Mouse (Mus musculus) myocyte (in vitro differentiated cells): ENCODE measurements at regions not wholly inside any gene's neighbourhood (a gene's known extent, or its start where the extent isn't known, plus 50 kb on each side); places are given as distances from the start of the nearest gene placed in this dataset.
A peak's percentile ranks its signal among the peaks of the same experiment; 100 is the strongest.

Source experiments
- H3K27me3 ChIP-seq: one replicate; pipeline ENCODE4 v1.6.1; 2011; ENCODE audit not compliant: control insufficient read depth, insufficient read depth, insufficient read length
- H3K36me3 ChIP-seq: one replicate; pipeline ENCODE4 v1.6.1; 2011; ENCODE audit not compliant: control insufficient read depth, insufficient read depth
- H3K4me2 ChIP-seq: one replicate; pipeline ENCODE4 v1.6.1; 2011; ENCODE audit warnings: low read depth, control low read depth
- H3K4me3 ChIP-seq: one replicate; pipeline ENCODE4 v1.5.1; 2011; ENCODE audit warnings: mild to moderate bottlenecking, control low read depth, moderate library complexity
- H3K79me2 ChIP-seq: one replicate; pipeline ENCODE4 v1.6.1; 2011; ENCODE audit not compliant: control insufficient read depth, insufficient read depth
- H3ac ChIP-seq: one replicate; pipeline ENCODE4 v1.6.1; 2011; ENCODE audit not compliant: control insufficient read depth, insufficient read length
- CEBPB ChIP-seq: IDR thresholded peaks from 2 replicates; pipeline ENCODE4 v1.6.1; 2011; ENCODE audit warnings: mild to moderate bottlenecking, moderate library complexity; ENCODE audit not compliant: poor library complexity, insufficient read depth, severe bottlenecking
- E2F4 ChIP-seq: IDR thresholded peaks from one replicate; pipeline ENCODE4 v1.6.1; 2011; ENCODE audit warnings: mild to moderate bottlenecking, control low read depth, moderate library complexity; ENCODE audit not compliant: insufficient read depth
- MAX ChIP-seq: IDR thresholded peaks from one replicate; pipeline ENCODE4 v1.6.1; 2011; ENCODE audit warnings: low read depth, mild to moderate bottlenecking, control low read depth
- MYOD1 ChIP-seq, 3 experiments: IDR thresholded peaks; one replicate each; pipeline ENCODE4 v1.6.1; 2011; ENCODE audit warnings: control low read depth in 2 of 3, low read depth in 2 of 3, mild to moderate bottlenecking in 2 of 3, moderate library complexity in 1 of 3; ENCODE audit not compliant: insufficient read length in 2 of 3, control insufficient read depth in 1 of 3
- MYOG ChIP-seq, 3 experiments: IDR thresholded peaks; one replicate each; pipeline ENCODE4 v1.6.1; 2011; ENCODE audit warnings: control low read depth in 2 of 3, low read depth in 2 of 3, mild to moderate bottlenecking in 2 of 3; ENCODE audit not compliant: insufficient read length in 2 of 3, control insufficient read depth in 1 of 3, insufficient read depth in 1 of 3
- POLR2A ChIP-seq: IDR thresholded peaks from one replicate; pipeline ENCODE4 v1.6.1; 2011; ENCODE audit warnings: low read depth, mild to moderate bottlenecking, control low read depth, moderate library complexity; ENCODE audit not compliant: insufficient read length
- POLR2AphosphoS2 ChIP-seq: IDR thresholded peaks from one replicate; pipeline ENCODE4 v1.6.1; 2011; ENCODE audit warnings: low read depth, control low read depth; ENCODE audit not compliant: insufficient read length
- REST ChIP-seq: IDR thresholded peaks from one replicate; pipeline ENCODE4 v1.6.1; 2011; ENCODE audit warnings: mild to moderate bottlenecking, control low read depth, moderate library complexity; ENCODE audit not compliant: insufficient read depth, insufficient read length
- SRF ChIP-seq: IDR thresholded peaks from one replicate; pipeline ENCODE4 v1.6.1; 2011; ENCODE audit warnings: low read depth; ENCODE audit not compliant: control insufficient read depth, insufficient read length
- TCF12 ChIP-seq: IDR thresholded peaks from one replicate; pipeline ENCODE4 v1.6.1; 2011; ENCODE audit warnings: mild to moderate bottlenecking, control low read depth; ENCODE audit not compliant: poor library complexity, insufficient read depth, severe bottlenecking
- TCF3 ChIP-seq: IDR thresholded peaks from one replicate; pipeline ENCODE4 v1.6.1; 2011; ENCODE audit warnings: low read depth, control low read depth; ENCODE audit not compliant: insufficient read length
- USF1 ChIP-seq: IDR thresholded peaks from one replicate; pipeline ENCODE4 v1.6.1; 2011; ENCODE audit warnings: low read depth, mild to moderate bottlenecking, control low read depth, moderate library complexity

DNA sequence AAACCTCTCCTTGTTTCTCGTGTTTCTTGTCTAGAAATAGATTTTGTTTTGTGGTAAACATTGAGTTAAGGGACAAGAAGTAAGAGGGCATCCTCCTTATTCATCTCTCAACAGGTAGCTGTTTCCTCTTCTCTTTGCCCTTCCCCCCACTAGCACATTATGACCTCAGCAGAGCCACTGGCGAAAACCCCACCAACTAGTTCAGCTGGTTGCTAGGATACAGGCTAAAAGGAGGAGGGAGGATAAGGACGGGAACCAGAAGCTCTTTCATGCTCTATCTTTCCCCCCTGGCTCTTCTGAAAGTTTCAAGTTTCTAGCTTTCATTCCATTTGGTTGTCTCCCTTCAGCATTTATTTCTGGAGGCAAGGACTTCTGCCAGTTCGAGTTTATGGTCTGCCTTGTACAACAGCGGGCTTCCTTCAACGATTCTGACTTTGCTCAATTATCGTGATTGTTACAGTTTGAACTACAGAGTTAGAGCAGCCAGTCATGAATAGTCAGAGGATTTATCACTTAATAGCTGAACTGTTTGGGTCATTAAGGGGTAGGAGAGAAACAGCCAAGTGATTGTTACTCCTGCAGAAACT, 78.8 kb upstream of the Acsl4 start:
- H3K4me3 ChIP-seq = no peak overlapping the region
- no peaks in the 10 kb centered on the region for H3K36me3 ChIP-seq
- H3K4me2 ChIP-seq = no peak overlapping the region
- no peaks in the 10 kb centered on the region for H3K79me2 ChIP-seq
- TF ChIP-seq MYOG (IDR thresholded peaks at IDR 0.05; ENCODE audit: control insufficient read depth in 1 of 3, insufficient read depth in 1 of 3, insufficient read length in 2 of 3, low read depth in 2 of 3) = no peak
- no peak for TF ChIP-seq TCF12
- TF ChIP-seq MAX = no peak
- no peak for TF ChIP-seq TCF3
- TF ChIP-seq MYOD1 (IDR thresholded peaks at IDR 0.05; ENCODE audit: control insufficient read depth in 1 of 3, insufficient read length in 2 of 3, low read depth in 2 of 3) = no peak
- TF ChIP-seq E2F4 = no peak
- no peak for TF ChIP-seq POLR2A
- no peak for TF ChIP-seq SRF
- no peak for TF ChIP-seq CEBPB
- TF ChIP-seq USF1 = no peak
- no peak for TF ChIP-seq POLR2AphosphoS2
- H3K27me3 ChIP-seq = no peaks in the 10 kb centered on the region
- no peak overlapping the region for H3ac ChIP-seq

DNA sequence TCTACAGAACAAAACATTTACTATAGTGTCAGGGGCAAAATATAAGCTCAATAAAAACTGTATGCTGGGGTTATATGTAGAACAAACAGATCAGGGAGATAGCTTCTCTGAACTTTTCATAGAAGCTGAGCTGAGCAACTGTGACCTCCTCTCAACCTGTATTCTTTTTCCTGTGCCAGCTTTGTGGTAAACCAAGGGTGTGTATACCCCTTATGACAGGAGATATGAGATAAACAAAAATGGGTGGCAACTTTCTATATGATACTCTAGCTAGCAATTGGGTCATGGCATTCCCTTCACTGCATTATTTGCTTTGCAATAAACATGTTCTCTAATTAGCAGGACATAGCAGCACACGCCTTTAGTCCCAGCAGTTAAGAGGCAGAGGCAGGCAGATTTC, 79.7 kb upstream of the Acsl4 start:
- Histone ChIP-seq H3K79me2 (no peaks in the 10 kb centered on the region), H3K27me3 (no peaks in the 10 kb centered on the region), H3K4me2 (no peak overlapping the region), H3ac (no peak overlapping the region), H3K4me3 (no peak overlapping the region), H3K36me3 (no peaks in the 10 kb centered on the region)
- TF ChIP-seq POLR2AphosphoS2 = no peak
- no peak for TF ChIP-seq TCF12
- TF ChIP-seq MAX = no peak
- no peak for TF ChIP-seq REST
- TF ChIP-seq MYOD1 (IDR thresholded peaks at IDR 0.05; ENCODE audit: control insufficient read depth in 1 of 3, insufficient read length in 2 of 3, low read depth in 2 of 3) = no peak

DNA sequence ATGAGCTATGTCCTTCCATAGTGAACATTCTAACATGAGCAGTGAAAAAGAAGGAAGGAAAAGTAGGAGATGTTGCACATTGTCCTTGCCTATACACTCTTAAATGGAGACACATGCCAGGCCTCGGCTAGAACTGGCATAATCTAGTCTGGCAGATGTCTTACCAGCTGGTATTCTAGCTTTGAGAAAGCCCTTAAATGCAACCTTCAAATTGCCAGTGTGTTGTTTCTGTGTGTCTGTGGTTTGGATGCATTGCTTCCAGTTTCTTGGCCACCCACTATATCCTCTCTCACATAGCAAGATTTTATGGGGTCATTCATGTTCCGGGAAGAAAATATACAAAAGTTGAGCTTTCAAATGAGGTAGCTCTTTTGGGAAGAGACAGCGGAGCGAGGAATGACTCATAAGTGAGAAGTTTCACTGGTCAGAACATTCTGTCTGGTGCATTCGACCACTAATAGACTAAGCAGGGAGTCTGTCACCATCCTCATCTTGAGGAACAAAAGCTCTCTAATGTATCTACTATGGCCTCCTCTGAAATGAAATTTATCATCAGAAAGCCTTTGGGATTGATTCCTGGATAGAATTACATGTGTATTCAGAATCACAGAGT, 91.0 kb upstream of the Acsl4 start:
- H3K36me3 ChIP-seq = no peaks in the 10 kb centered on the region
- H3K27me3 ChIP-seq = no peaks in the 10 kb centered on the region
- no peak overlapping the region for H3ac ChIP-seq
- peak overlapping the region; percentile 50 for H3K4me2 ChIP-seq
- H3K4me3 ChIP-seq = no peak overlapping the region
- TF ChIP-seq E2F4 (no peak), MYOG (IDR thresholded peaks at IDR 0.05; ENCODE audit: control insufficient read depth in 1 of 3, insufficient read depth in 1 of 3, insufficient read length in 2 of 3, low read depth in 2 of 3) (no peak), POLR2AphosphoS2 (no peak)
- H3K79me2 ChIP-seq = no peaks in the 10 kb centered on the region

DNA sequence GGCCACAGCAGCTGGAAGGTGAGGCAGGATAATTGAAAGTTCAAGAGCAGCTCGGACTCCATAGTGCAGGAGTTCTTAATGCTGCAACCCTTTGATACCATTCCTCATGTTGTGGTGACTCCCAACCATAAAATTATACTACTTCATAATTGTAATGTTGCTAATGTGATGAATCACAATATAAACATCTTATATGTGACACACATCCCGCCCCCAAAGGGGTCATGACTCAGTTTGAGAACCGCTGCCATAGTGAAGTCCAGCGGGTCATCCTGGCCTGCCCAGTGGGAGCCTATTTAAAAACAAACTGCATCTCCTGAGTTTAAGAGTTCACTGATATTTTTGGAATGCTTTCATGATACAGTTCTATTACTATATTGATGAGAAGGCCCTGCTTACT, 97.7 kb upstream of the Acsl4 start:
- Histone ChIP-seq H3K79me2 (no peaks in the 10 kb centered on the region), H3K4me2 (peak overlapping the region; percentile 6), H3K27me3 (no peaks in the 10 kb centered on the region), H3K4me3 (no peak overlapping the region), H3ac (no peak overlapping the region), H3K36me3 (no peaks in the 10 kb centered on the region)
- TF ChIP-seq CEBPB = no peak
- no peak for TF ChIP-seq E2F4
- TF ChIP-seq SRF = no peak
- no peak for TF ChIP-seq MYOG (IDR thresholded peaks at IDR 0.05; ENCODE audit: control insufficient read depth in 1 of 3, insufficient read depth in 1 of 3, insufficient read length in 2 of 3, low read depth in 2 of 3)
- no peak for TF ChIP-seq POLR2A
- no peak for TF ChIP-seq TCF3
- no peak for TF ChIP-seq USF1
- no peak for TF ChIP-seq MYOD1 (IDR thresholded peaks at IDR 0.05; ENCODE audit: control insufficient read depth in 1 of 3, insufficient read length in 2 of 3, low read depth in 2 of 3)
- TF ChIP-seq POLR2AphosphoS2 = no peak
- TF ChIP-seq MAX = no peak
- TF ChIP-seq REST = no peak

DNA sequence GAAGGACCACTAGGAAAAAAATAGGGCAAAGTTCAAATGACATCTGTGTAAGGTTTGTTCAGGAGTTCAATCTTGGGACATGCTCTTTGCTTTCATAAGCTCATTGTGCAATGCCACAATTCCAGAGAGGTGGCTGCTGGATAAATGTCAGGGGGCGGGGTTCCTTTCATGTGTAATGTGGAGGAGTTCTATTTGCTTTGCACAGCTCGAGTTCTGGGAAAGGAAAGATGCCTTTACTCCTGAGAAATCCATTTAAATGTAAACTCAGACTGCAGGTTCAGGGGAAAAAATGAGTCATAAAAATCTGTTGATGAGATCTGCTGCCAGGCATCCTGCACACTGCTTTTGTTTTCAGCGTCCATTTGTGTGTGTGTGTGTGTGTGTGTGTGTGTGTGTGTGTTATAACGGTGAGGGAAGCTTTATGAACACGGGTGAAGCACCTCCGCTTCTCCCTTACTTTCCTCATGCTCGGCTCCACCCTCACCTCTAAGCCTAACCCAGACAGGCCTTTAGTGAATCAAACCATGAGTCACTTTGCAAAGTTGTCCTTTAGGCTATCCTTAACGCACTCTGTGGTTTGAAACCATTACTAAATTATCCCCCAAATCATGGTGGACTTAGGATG, 99.9 kb upstream of the Acsl4 start:
- no peak overlapping the region for H3ac ChIP-seq
- peak overlapping the region; percentile 35 for H3K4me2 ChIP-seq
- H3K27me3 ChIP-seq = no peaks in the 10 kb centered on the region
- TF ChIP-seq MYOD1 (IDR thresholded peaks at IDR 0.05; ENCODE audit: control insufficient read depth in 1 of 3, insufficient read length in 2 of 3, low read depth in 2 of 3) (no peak), CEBPB (peak; percentile 75)
- no peaks in the 10 kb centered on the region for H3K79me2 ChIP-seq
- H3K4me3 ChIP-seq = no peak overlapping the region
- no peaks in the 10 kb centered on the region for H3K36me3 ChIP-seq
